Mouse (Mus musculus) CH12.LX (cell line): ENCODE data around the gene Ifit1bl2. TPM values are rescaled to one million over a fixed set of nuclear protein-coding genes. Genes with fewer than 3 reads are reported as not detected.

ENCODE experiments used
- DNase-seq: peaks from one replicate; pipeline ENCODE4 v3.0.0-alpha.2; 2013; ENCODE audit errors: extremely low read depth
- H3K27ac ChIP-seq: 2 replicates; pipeline ENCODE4 v1.5.1; 2012; ENCODE audit warnings: low read depth, mild to moderate bottlenecking, control low read depth, moderate library complexity; ENCODE audit not compliant: insufficient read depth
- H3K27me3 ChIP-seq: replicated peaks from 2 replicates; pipeline ENCODE3; 2012; ENCODE audit warnings: inconsistent platforms
- H3K36me3 ChIP-seq, 2 experiments: replicated peaks in 1 of 2; 2 replicates each; pipeline versions ENCODE3 to v1.6.1; 2012; ENCODE audit warnings: inconsistent platforms in 1 of 2, low read length in 1 of 2, mild to moderate bottlenecking in 1 of 2, mixed read lengths in 1 of 2, moderate library complexity in 1 of 2; ENCODE audit not compliant: control insufficient read depth in 1 of 2, insufficient read depth in 1 of 2
- H3K4me1 ChIP-seq, 2 experiments: 2 replicates each; pipeline ENCODE4 v1.6.1; 2012; ENCODE audit warnings: inconsistent platforms in 1 of 2, moderate library complexity in 1 of 2; ENCODE audit not compliant: insufficient read depth in 2 of 2, control insufficient read depth in 1 of 2
- H3K4me2 ChIP-seq: 2 replicates; pipeline ENCODE4 v1.6.1; 2012; ENCODE audit warnings: low read depth, mild to moderate bottlenecking, control low read depth; ENCODE audit not compliant: poor library complexity, insufficient read depth, severe bottlenecking
- H3K4me3 ChIP-seq, 3 experiments: fragments of 150-350 bp in 1 of 3; sonication (generic) in 1 of 3; replicated peaks in 1 of 3; 2 replicates each; pipeline versions ENCODE3 to v1.5.1; 2011 to 2012; ENCODE audit warnings: low read depth in 2 of 3, low read length in 2 of 3, mild to moderate bottlenecking in 2 of 3, moderate library complexity in 2 of 3, control low read depth in 1 of 3, improper control_type of control experiment in 1 of 3, inconsistent platforms in 1 of 3, mixed read lengths in 1 of 3; ENCODE audit not compliant: poor library complexity in 1 of 3
- H3K79me2 ChIP-seq: replicated peaks from 2 replicates; pipeline ENCODE4 v1.6.1; 2012; ENCODE audit warnings: mild to moderate bottlenecking, moderate library complexity; ENCODE audit not compliant: control insufficient read depth, poor library complexity, insufficient read depth, severe bottlenecking; ENCODE audit errors: extremely low read depth
- H3K9ac ChIP-seq: 2 replicates; pipeline ENCODE4 v1.6.1; 2012; ENCODE audit warnings: low read depth, mild to moderate bottlenecking, control low read depth, moderate library complexity; ENCODE audit not compliant: insufficient read depth
- H3K9me3 ChIP-seq: replicated peaks from 2 replicates; pipeline ENCODE3; 2012; ENCODE audit warnings: low read length, inconsistent platforms, mixed read lengths
- BHLHE40 ChIP-seq: IDR thresholded peaks from 2 replicates; pipeline ENCODE4 v1.6.1; 2011; ENCODE audit warnings: mild to moderate bottlenecking, low read depth, low read length, improper control_type of control experiment
- CTCF ChIP-seq, 2 experiments: IDR thresholded peaks in 1 of 2; conservative IDR thresholded peaks in 1 of 2; 2 replicates each; pipeline ENCODE4 v1.5.1; 2011 to 2012; ENCODE audit warnings: low read depth in 2 of 2, low read length in 2 of 2, improper control_type of control experiment in 1 of 2, inconsistent platforms in 1 of 2, mild to moderate bottlenecking in 1 of 2, moderate library complexity in 1 of 2
- ELF1 ChIP-seq: IDR thresholded peaks from 2 replicates; pipeline ENCODE4 v1.6.1; 2014; ENCODE audit warnings: low read depth, mild to moderate bottlenecking, inconsistent platforms, low read length, improper control_type of control experiment
- EP300 ChIP-seq: IDR thresholded peaks from 2 replicates; pipeline ENCODE4 v1.6.1; 2011; ENCODE audit warnings: low read length, improper control_type of control experiment
- ETS1 ChIP-seq: conservative IDR thresholded peaks from 2 replicates; pipeline ENCODE4 v1.6.1; 2012; ENCODE audit warnings: low read depth, mild to moderate bottlenecking, inconsistent platforms, low read length, improper control_type of control experiment, moderate library complexity
- GABPA ChIP-seq: IDR thresholded peaks from 2 replicates; pipeline ENCODE4 v1.6.1; 2012; ENCODE audit warnings: low read depth, low read length, improper control_type of control experiment, inconsistent platforms; ENCODE audit not compliant: insufficient replicate concordance
- HCFC1 ChIP-seq: IDR thresholded peaks from 2 replicates; pipeline ENCODE4 v1.6.1; 2012; ENCODE audit warnings: low read depth, mild to moderate bottlenecking, inconsistent platforms, low read length, improper control_type of control experiment
- IRF4 ChIP-seq: IDR thresholded peaks from 2 replicates; pipeline ENCODE4 v1.6.1; 2014; ENCODE audit warnings: low read depth, mild to moderate bottlenecking, inconsistent platforms, low read length, improper control_type of control experiment
- JUN ChIP-seq: IDR thresholded peaks from 2 replicates; pipeline ENCODE4 v1.6.1; 2011; ENCODE audit warnings: low read depth, mild to moderate bottlenecking, low read length, improper control_type of control experiment, moderate library complexity; ENCODE audit not compliant: insufficient read depth
- MAX ChIP-seq: IDR thresholded peaks from 2 replicates; pipeline ENCODE4 v1.6.1; 2011; ENCODE audit warnings: low read length, improper control_type of control experiment
- MAZ ChIP-seq: IDR thresholded peaks from 2 replicates; pipeline ENCODE4 v1.6.1; 2012; ENCODE audit warnings: low read depth, mild to moderate bottlenecking, inconsistent platforms, low read length, improper control_type of control experiment, moderate library complexity
- MYC ChIP-seq: IDR thresholded peaks from 2 replicates; pipeline ENCODE4 v1.6.1; 2011; ENCODE audit warnings: low read depth, mild to moderate bottlenecking, improper control_type of control experiment, low read length
- NRF1 ChIP-seq: IDR thresholded peaks from 2 replicates; pipeline ENCODE4 v1.6.1; 2014; ENCODE audit warnings: low read depth, mild to moderate bottlenecking, inconsistent platforms, low read length, improper control_type of control experiment, moderate library complexity
- RAD21 ChIP-seq: IDR thresholded peaks from 2 replicates; pipeline ENCODE4 v1.6.1; 2011; ENCODE audit warnings: low read depth, mild to moderate bottlenecking, low read length, improper control_type of control experiment, moderate library complexity
- SIN3A ChIP-seq: IDR thresholded peaks from 2 replicates; pipeline ENCODE4 v1.6.1; 2012; ENCODE audit warnings: low read length, improper control_type of control experiment, inconsistent platforms
- SMC3 ChIP-seq: IDR thresholded peaks from 2 replicates; pipeline ENCODE4 v1.6.1; 2011; ENCODE audit warnings: low read depth, low read length, improper control_type of control experiment
- ZC3H11A ChIP-seq: IDR thresholded peaks from 2 replicates; pipeline ENCODE4 v1.6.1; 2012; ENCODE audit warnings: low read depth, mild to moderate bottlenecking, inconsistent platforms, low read length, improper control_type of control experiment
- ZKSCAN1 ChIP-seq: IDR thresholded peaks from 2 replicates; pipeline ENCODE4 v1.6.1; 2012; ENCODE audit warnings: low read depth, inconsistent platforms, low read length, improper control_type of control experiment, borderline replicate concordance
- ZMIZ1 ChIP-seq: IDR thresholded peaks from 2 replicates; pipeline ENCODE4 v1.6.1; 2012; ENCODE audit warnings: low read depth, mild to moderate bottlenecking, inconsistent platforms, low read length, improper control_type of control experiment
- dilution Hi-C: fragments of 300-500 bp; cut with MboI; formaldehyde crosslinking; loops from 2 replicates; pipeline ENCODE4 v1.14.3; 2020; ENCODE audit warnings: low sequenced_read_pairs; ENCODE audit not compliant: extremely low pct_unique_long_range_greater_than_20kb, extremely low pct_ligation_motif_present
- in situ Hi-C: fragments of 300-500 bp; cut with MboI; formaldehyde crosslinking; loops from 3 replicates; pipeline ENCODE4 v1.14.3; 2019; ENCODE audit warnings: low sequenced_read_pairs, low pct_ligation_motif_present, low pct_unique_long_range_greater_than_20kb, mixed read lengths
- polyA plus RNA-seq: library from polyadenylated mRNA; unstranded; fragments of >175 nt; gene quantifications from 2 replicates; pipeline ENCODE4 v1.2.1, GENCODE M21; 2012; ENCODE audit warnings: low read depth; ENCODE audit not compliant: insufficient read length
- total RNA-seq, 2 experiments: library from RNA; depleted of rRNA; stranded (reverse); fragments of 300-350 nt in 1 of 2; fragments of >200 nt in 1 of 2; gene quantifications; 2 replicates each; pipeline ENCODE4 v1.2.3; 2012 to 2014

Gene Ifit1bl2
- total and polyA plus RNA-seq, 3 experiments: 0.08 to 0.24 TPM; not detected in 1

- Histone ChIP-seq H3K4me2 (peak overlapping the region; percentile 25; the same call in 1 of the 2 replicates), H3K27ac (no peak overlapping the region), H3K9me3 (no peaks in the 10 kb centered on the region), H3K79me2 (no peaks in the 10 kb centered on the region), H3K4me1 (peaks cover 0 to 4% of the 10 kb centered on the region in 2 experiments; a peak in 1 of 4 replicates), H3K9ac (no peak overlapping the region), H3K4me3 (no peak overlapping the region), H3K27me3 (no peaks in the 10 kb centered on the region), H3K36me3 (no peaks in the 10 kb centered on the region)
- no peak for DNase-seq
- TF ChIP-seq ETS1 (no peak), SIN3A (no peak), HCFC1 (no peak)
- dilution Hi-C loops: no loop called here
- in situ Hi-C loops: loop anchor here (10.0 kb wide), 2 partner anchors 118 to 328 kb away; no protein-coding TSS in a partner anchor
These were observed 22.2 kb upstream of the Ifit1bl2 start for GRCm38 (mm10) chr19:34662740-34663139.

GRCm38 (mm10) chr19:34662067-34662507 lies 21.5 kb upstream of the Ifit1bl2 start:
- Histone ChIP-seq H3K4me3 (peak overlapping the region in 2 of 3 experiments; percentile 33 to 38), H3K9ac (no peak overlapping the region), H3K9me3 (no peaks in the 10 kb centered on the region), H3K27ac (no peak overlapping the region), H3K36me3 (no peaks in the 10 kb centered on the region), H3K79me2 (no peaks in the 10 kb centered on the region), H3K4me2 (peak overlapping the region; percentile 77), H3K27me3 (no peaks in the 10 kb centered on the region), H3K4me1 (peaks cover 0 to 4% of the 10 kb centered on the region in 2 experiments; a peak in 1 of 4 replicates)
- TF ChIP-seq IRF4 (no peak), CTCF (conservative IDR thresholded peaks at IDR 0.05 in 1 of 2, IDR thresholded peaks at IDR 0.05 in 1 of 2; ENCODE audit: low read depth in 2 of 2, low read length in 2 of 2) (peak; percentile 65 to 93), ZC3H11A (peak; percentile 41; the same call in 1 of the 2 replicates), SMC3 (peak; percentile 76), RAD21 (peak; percentile 98), MAX (peak; percentile 48; the same call in 1 of the 2 replicates), HCFC1 (no peak), NRF1 (peak; percentile 75)
- in situ Hi-C loops (loop anchor here (10.0 kb wide), 2 partner anchors 117 to 327 kb away; no protein-coding TSS in a partner anchor), dilution Hi-C loops (no loop called here)
- peak; percentile 70 for DNase-seq

- no peak overlapping the region for H3K4me3 ChIP-seq
- H3K9me3 ChIP-seq: no peaks in the 10 kb centered on the region
- H3K27me3 ChIP-seq: no peaks in the 10 kb centered on the region
- no peaks in the 10 kb centered on the region for H3K36me3 ChIP-seq
- H3K79me2 ChIP-seq: no peaks in the 10 kb centered on the region
- in situ Hi-C loops (no loop called here), dilution Hi-C loops (no loop called here)
- no peak overlapping the region for H3K4me2 ChIP-seq
- H3K9ac ChIP-seq: no peak overlapping the region
- DNase-seq: no peak
- peaks cover 0 to 8% of the 10 kb centered on the region in 2 experiments; a peak in 1 of 4 replicates for H3K4me1 ChIP-seq
- no peak for TF ChIP-seq NRF1
- TF ChIP-seq BHLHE40: no peak
- no peak for TF ChIP-seq HCFC1
- no peak for TF ChIP-seq EP300
- TF ChIP-seq SIN3A: no peak
- TF ChIP-seq ELF1: no peak
- no peak for TF ChIP-seq MAX
- TF ChIP-seq ZKSCAN1: no peak
- no peak for TF ChIP-seq IRF4
- TF ChIP-seq ZMIZ1: no peak
- no peak for TF ChIP-seq ETS1
- TF ChIP-seq MYC: no peak
- no peak for TF ChIP-seq JUN
- no peak for TF ChIP-seq MAZ
- no peak for TF ChIP-seq GABPA
- H3K27ac ChIP-seq: no peak overlapping the region
These were observed 16.2 kb upstream of the Ifit1bl2 start for GRCm38 (mm10) chr19:34656511-34657298.
